Mouse (Mus musculus) liver, embryonic 15.5 days (tissue): ENCODE results near the gene Spg21. TPM values are rescaled to one million over a fixed set of nuclear protein-coding genes. Genes with fewer than 3 reads are reported as not detected.

Source experiments
- ATAC-seq: fragments of 200-750 bp; cut with Nextera tagmentation; 2 replicates; pipeline ENCODE4 v1.8.0; 2017; ENCODE audit warnings: moderate number of reproducible peaks, mild to moderate bottlenecking, moderate library complexity; ENCODE audit not compliant: insufficient read depth
- H3K27ac ChIP-seq: fragments of 300-500 bp; sonication (generic); replicated peaks from 2 replicates; pipeline ENCODE4 v1.5.1; 2015; ENCODE audit warnings: mild to moderate bottlenecking, inconsistent platforms
- H3K27me3 ChIP-seq: fragments of 300-500 bp; sonication (generic); 2 replicates; pipeline ENCODE4 v1.6.1; 2015; ENCODE audit warnings: mild to moderate bottlenecking, inconsistent platforms
- H3K36me3 ChIP-seq: fragments of 300-500 bp; sonication (generic); replicated peaks from 2 replicates; pipeline ENCODE4 v1.6.1; 2015; ENCODE audit warnings: moderate library complexity, mild to moderate bottlenecking, inconsistent platforms
- H3K4me1 ChIP-seq: fragments of 300-500 bp; sonication (generic); replicated peaks from 2 replicates; pipeline ENCODE4 v1.6.1; 2015; ENCODE audit warnings: inconsistent platforms
- H3K4me2 ChIP-seq: fragments of 300-500 bp; sonication (generic); 2 replicates; pipeline ENCODE4 v1.6.1; 2015; ENCODE audit warnings: moderate library complexity, mild to moderate bottlenecking, inconsistent platforms
- H3K4me3 ChIP-seq: fragments of 300-500 bp; sonication (generic); replicated peaks from 2 replicates; pipeline ENCODE4 v1.5.1; 2015; ENCODE audit warnings: mild to moderate bottlenecking, inconsistent platforms
- H3K9ac ChIP-seq: fragments of 300-500 bp; sonication (generic); 2 replicates; pipeline ENCODE4 v1.6.1; 2015; ENCODE audit warnings: moderate library complexity, mild to moderate bottlenecking, inconsistent platforms
- H3K9me3 ChIP-seq: fragments of 300-500 bp; sonication (generic); replicated peaks from 2 replicates; pipeline ENCODE4 v1.6.1; 2016; ENCODE audit warnings: inconsistent platforms
- WGBS: fragments of 180-500 bp; shearing (Covaris S2); methylation state at CpG from one replicate; pipeline ENCODE4 v1.1.7; 2015; ENCODE audit warnings: mixed read lengths; ENCODE audit not compliant: insufficient replicate concordance; 5-methylcytosine and 5-hydroxymethylcytosine counted together
- polyA plus RNA-seq: library from polyadenylated mRNA; unstranded; fragments of >200 nt; fragmentation: Nextera tagmentation; extraction: Ambion mirVana; gene quantifications from 2 replicates; pipeline ENCODE4 v1.2.1, GENCODE M21; 2015

Spg21 gene
- polyA plus RNA-seq, 1 experiment from 2014 or later, result 30.0 TPM

DNA sequence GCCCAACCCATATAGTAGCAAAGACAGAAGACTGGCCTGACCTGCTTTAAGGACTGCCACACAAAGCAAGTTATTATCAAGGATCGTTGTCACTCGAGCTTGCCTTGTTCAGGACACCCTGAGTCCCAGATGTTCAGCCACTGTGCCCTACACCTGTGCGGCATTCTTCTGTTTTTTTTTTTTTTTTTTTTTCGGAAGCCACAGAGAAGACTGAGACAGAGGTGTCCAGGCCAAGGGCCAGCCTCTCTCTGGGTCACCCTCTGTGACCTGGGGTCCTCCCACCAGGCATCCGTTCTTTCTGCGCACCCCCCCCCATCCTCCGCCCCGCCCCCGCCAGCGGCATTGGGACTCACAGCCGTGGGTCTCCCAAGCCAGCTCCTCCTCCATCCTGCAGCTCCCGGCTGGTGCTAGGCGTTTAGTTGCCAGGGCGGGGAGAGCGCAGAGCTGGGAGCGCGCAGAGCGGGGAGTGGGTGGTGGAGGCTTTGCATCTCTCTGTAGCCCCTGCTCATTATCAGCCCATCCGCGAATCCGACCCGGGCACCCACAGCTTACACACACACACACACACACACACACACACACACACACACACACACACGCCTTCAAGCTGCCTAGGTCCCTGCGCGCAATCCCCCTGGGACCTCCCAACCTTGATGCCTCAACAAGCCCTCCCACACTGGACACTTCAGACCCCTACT lies 59.2 kb downstream of the Spg21 start, which contains the start of gene Ankdd1a:
TSS of gene Ankdd1a (minus strand) at position 387 of the 698 bp plus-strand sequence.
- H3K9me3 ChIP-seq, result no peaks in the 10 kb centered on the region

DNA sequence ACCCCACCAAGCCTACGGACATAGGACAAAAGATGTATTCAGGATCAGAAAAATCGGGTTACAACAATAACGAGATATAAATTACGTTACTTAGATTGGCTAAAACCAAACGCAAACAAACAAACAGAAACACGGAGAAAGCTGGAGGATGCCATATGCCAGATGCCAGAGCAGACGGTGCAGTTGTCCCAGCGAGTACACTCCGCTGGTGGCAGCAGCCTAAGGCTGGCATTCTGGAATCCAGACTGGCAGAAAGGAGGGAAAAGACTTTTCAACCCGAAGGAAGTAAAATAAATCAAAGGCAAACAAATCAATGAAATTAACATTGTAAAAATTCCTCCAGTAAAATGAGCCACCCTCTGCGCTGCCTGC lies 59.7 kb downstream of the Spg21 start:
- 36% methylated on average over 11 of the region's 11 CpGs for WGBS
- Histone ChIP-seq H3K9me3 (no peaks in the 10 kb centered on the region), H3K4me2 (no peak overlapping the region)

More for the DNA sequence above, 59.2 kb downstream of the Spg21 start, which contains the start of gene Ankdd1a:
- Histone ChIP-seq H3K4me1 (peaks cover 10% of the 10 kb centered on the region), H3K9ac (no peak within 1 kb of the TSS), H3K27me3 (peaks cover 26% of the 10 kb centered on the region), H3K36me3 (no peaks in the 10 kb centered on the region), H3K27ac (no peak within 1 kb of the TSS), H3K4me3 (no peak within 1 kb of the TSS), H3K4me2 (no peak within 1 kb of the TSS)
- 25% methylated on average over 25 of the region's 25 CpGs for WGBS
- ATAC-seq, result no peak

GRCm38 (mm10) chr9:65523611-65524364 lies 63.0 kb downstream of the Spg21 start:
- Histone ChIP-seq H3K27me3 (peaks cover 26% of the 10 kb centered on the region), H3K9me3 (no peaks in the 10 kb centered on the region), H3K4me2 (no peak overlapping the region; the same call in 1 of the 2 replicates), H3K36me3 (no peaks in the 10 kb centered on the region), H3K27ac (no peak overlapping the region), H3K9ac (no peak overlapping the region), H3K4me3 (no peak overlapping the region), H3K4me1 (peaks cover 36% of the 10 kb centered on the region)
- WGBS, result 21% methylated on average over 14 of the region's 14 CpGs
- peak; percentile 59 for ATAC-seq

More for the DNA sequence above, 59.7 kb downstream of the Spg21 start:
- Histone ChIP-seq H3K27ac (no peak overlapping the region), H3K4me1 (peaks cover 13% of the 10 kb centered on the region), H3K4me3 (no peak overlapping the region), H3K9ac (no peak overlapping the region), H3K27me3 (peaks cover 26% of the 10 kb centered on the region), H3K36me3 (no peaks in the 10 kb centered on the region)
- ATAC-seq, result no peak

GRCm38 (mm10) chr9:65525445-65526195 lies 64.9 kb downstream of the Spg21 start:
- ATAC-seq, result no peak
- no peaks in the 10 kb centered on the region for H3K9me3 ChIP-seq
- H3K27ac ChIP-seq, result 0 out of 2 replicates have a peak overlapping the region, but pooled peaks have one; percentile 19
- no peak overlapping the region for H3K4me3 ChIP-seq
- peaks cover 9% of the 10 kb centered on the region for H3K27me3 ChIP-seq
- H3K4me2 ChIP-seq, result no peak overlapping the region
- peaks cover 53% of the 10 kb centered on the region for H3K4me1 ChIP-seq
- no peak overlapping the region for H3K9ac ChIP-seq
- H3K36me3 ChIP-seq, result no peaks in the 10 kb centered on the region
- 74% methylated on average over 10 of the region's 10 CpGs for WGBS

- Histone ChIP-seq H3K27ac (peak overlapping the region; percentile 87), H3K4me1 (peaks cover 60% of the 10 kb centered on the region), H3K27me3 (no peaks in the 10 kb centered on the region), H3K4me2 (peak overlapping the region; percentile 50), H3K4me3 (no peak overlapping the region), H3K9me3 (no peaks in the 10 kb centered on the region), H3K36me3 (no peaks in the 10 kb centered on the region), H3K9ac (peak overlapping the region; percentile 30)
- 32% methylated on average over 6 of the region's 6 CpGs for WGBS
- peak; percentile 88 for ATAC-seq
These were observed 67.8 kb downstream of the Spg21 start for GRCm38 (mm10) chr9:65528417-65529038.

GRCm38 (mm10) chr9:65529659-65530058 lies 68.9 kb downstream of the Spg21 start:
- H3K27me3 ChIP-seq, result no peaks in the 10 kb centered on the region
- no peak overlapping the region for H3K4me3 ChIP-seq
- H3K27ac ChIP-seq, result peak overlapping the region; percentile 87
- H3K9me3 ChIP-seq, result no peaks in the 10 kb centered on the region
- 30% methylated on average over 8 of the region's 8 CpGs for WGBS
- no peaks in the 10 kb centered on the region for H3K36me3 ChIP-seq
- no peak overlapping the region for H3K9ac ChIP-seq
- H3K4me1 ChIP-seq, result peaks cover 63% of the 10 kb centered on the region
- ATAC-seq, result peak; percentile 83
- H3K4me2 ChIP-seq, result peak overlapping the region; percentile 27

DNA sequence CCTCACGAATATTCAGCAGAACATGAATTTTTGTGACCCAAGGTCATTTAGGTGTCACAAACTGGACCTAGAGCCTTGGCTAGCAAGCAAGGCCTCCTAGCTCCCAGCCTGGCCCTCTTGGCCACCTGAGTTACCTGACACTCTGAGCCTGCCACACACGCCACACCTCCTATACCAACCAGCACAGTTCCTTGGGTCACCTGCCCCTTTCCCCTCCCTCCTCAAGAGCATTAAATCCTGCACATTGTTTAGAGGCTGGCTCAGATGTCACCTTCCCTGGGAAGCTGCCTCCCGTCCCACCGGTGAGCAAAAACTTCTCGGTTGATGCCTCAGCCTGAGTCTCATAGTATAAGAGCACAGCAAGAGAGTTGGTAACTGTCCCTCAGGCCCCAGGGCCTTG lies 70.5 kb downstream of the Spg21 start:
- WGBS, result 86% methylated on average over 5 of the region's 5 CpGs
- H3K27me3 ChIP-seq, result no peaks in the 10 kb centered on the region
- no peak overlapping the region for H3K4me3 ChIP-seq
- no peak for ATAC-seq
- H3K9ac ChIP-seq, result no peak overlapping the region
- no peaks in the 10 kb centered on the region for H3K9me3 ChIP-seq
- H3K4me2 ChIP-seq, result no peak overlapping the region
- no peak overlapping the region for H3K27ac ChIP-seq
- H3K4me1 ChIP-seq, result peaks cover 65% of the 10 kb centered on the region
- no peaks in the 10 kb centered on the region for H3K36me3 ChIP-seq

DNA sequence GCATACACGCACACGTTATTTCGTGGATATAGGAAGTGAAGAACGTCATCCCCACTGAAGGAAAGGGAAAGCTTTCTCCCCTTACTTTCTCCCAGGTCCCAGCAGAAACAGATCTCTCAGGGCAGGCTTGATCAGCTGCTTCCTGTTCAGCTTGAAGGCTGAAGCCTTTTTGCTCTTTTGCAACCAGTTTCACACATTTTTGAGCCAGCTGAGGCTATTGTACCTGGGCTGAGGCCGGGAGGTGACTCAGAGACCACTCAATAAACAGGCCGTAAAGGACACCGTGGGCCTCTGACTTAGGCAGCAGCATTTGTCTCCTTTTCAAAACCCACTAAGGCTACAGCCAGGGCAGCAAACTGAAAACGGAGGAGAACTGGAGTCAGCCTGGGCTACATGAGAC lies 72.2 kb downstream of the Spg21 start:
- H3K4me2 ChIP-seq, result no peak overlapping the region
- WGBS, result 47% methylated on average over 8 of the region's 8 CpGs
- no peaks in the 10 kb centered on the region for H3K27me3 ChIP-seq
- peak overlapping the region; percentile 68 for H3K27ac ChIP-seq
- no peaks in the 10 kb centered on the region for H3K36me3 ChIP-seq
- peaks cover 63% of the 10 kb centered on the region for H3K4me1 ChIP-seq
- no peak for ATAC-seq
- H3K9me3 ChIP-seq, result no peaks in the 10 kb centered on the region
- H3K4me3 ChIP-seq, result no peak overlapping the region
- no peak overlapping the region for H3K9ac ChIP-seq

DNA sequence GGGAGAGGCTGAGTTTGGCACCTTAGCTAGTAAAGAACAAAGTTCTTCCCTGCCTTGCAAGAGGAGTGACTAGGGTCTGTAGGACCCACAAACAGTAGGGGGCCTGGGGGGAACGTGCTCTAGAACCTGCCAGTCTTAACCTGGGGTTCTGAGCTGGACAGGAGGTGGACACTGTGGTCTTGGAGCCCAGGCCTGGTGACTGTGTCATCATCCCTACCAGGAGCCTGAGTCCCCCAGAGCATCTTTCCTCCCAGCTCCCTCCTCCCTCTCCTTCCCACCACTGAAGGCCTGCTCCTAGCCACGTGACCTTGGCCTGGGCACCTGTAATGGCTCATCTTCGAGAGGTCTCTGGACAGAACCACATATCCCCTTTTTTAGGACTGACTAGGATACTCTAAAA lies 73.4 kb downstream of the Spg21 start:
- Histone ChIP-seq H3K4me3 (no peak overlapping the region), H3K4me1 (peaks cover 58% of the 10 kb centered on the region), H3K27me3 (no peaks in the 10 kb centered on the region), H3K36me3 (no peaks in the 10 kb centered on the region), H3K27ac (peak overlapping the region; percentile 26; the same call in 1 of the 2 replicates), H3K9ac (no peak overlapping the region), H3K9me3 (no peaks in the 10 kb centered on the region), H3K4me2 (no peak overlapping the region)
- 78% methylated on average over 3 of the region's 3 CpGs for WGBS
- ATAC-seq, result no peak

- peak overlapping the region; percentile 7; the same call in 1 of the 2 replicates for H3K27ac ChIP-seq
- 22% methylated on average over 3 of the region's 3 CpGs for WGBS
- no peak overlapping the region for H3K4me2 ChIP-seq
- ATAC-seq, result no peak
- no peak overlapping the region for H3K4me3 ChIP-seq
- H3K9ac ChIP-seq, result no peak overlapping the region
- no peaks in the 10 kb centered on the region for H3K27me3 ChIP-seq
- H3K4me1 ChIP-seq, result peaks cover 47% of the 10 kb centered on the region
- H3K9me3 ChIP-seq, result no peaks in the 10 kb centered on the region
- no peaks in the 10 kb centered on the region for H3K36me3 ChIP-seq
These were observed 74.5 kb downstream of the Spg21 start for GRCm38 (mm10) chr9:65535191-65535722.
